Mouse (Mus musculus): ENCODE results near the gene Zbtb32. TPM values are rescaled to one million over a fixed set of nuclear protein-coding genes. Genes with fewer than 3 reads are reported as not detected.

The Zbtb32 gene
- total RNA-seq, 2 experiments from 2014 or later = not detected

DNA sequence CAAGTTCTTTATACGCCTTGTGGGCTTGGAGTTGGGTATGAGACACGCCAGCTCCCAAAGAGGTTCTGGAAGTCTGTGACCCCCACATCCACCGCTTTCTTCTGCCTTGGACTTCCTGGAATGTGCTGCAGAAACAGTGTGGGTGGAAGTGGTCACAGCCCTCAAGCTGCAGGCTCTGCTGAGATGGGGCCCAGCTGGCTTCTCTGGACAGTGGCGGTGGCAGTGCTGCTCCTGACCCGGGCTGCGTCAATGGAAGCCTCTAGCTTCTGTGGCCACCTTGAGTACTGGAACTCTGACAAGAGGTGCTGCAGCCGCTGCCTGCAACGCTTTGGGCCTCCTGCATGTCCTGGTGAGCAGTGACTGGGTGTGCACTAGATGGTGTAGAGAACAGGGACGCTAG, 32.7 kb downstream of the Zbtb32 start:
- DNase-seq = no peak

- no peak for DNase-seq
Observed at GRCm38 (mm10) chr7:30564970-30565571, 33.6 kb downstream of the Zbtb32 start, which contains the start of gene Igflr1. Igflr1 (plus strand) TSS chr7:30565427.

DNA sequence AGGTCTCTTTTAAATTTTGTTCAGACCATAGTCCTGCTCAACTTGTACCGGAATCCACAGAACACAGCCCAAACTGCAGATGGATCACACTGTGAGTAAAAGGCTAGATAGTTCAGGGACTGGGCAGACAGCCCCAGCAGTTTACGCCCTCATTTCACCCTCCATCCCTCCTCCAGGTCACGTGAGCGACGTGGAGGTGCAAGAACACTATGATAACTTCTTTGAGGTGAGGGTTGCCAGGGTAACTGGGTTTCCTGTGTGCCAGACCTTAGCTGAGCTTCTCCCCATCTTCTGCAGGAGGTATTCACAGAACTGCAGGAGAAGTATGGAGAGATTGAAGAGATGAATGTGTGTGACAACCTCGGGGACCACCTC, 34.8 kb downstream of the Zbtb32 start:
- DNase-seq = no peak

DNA sequence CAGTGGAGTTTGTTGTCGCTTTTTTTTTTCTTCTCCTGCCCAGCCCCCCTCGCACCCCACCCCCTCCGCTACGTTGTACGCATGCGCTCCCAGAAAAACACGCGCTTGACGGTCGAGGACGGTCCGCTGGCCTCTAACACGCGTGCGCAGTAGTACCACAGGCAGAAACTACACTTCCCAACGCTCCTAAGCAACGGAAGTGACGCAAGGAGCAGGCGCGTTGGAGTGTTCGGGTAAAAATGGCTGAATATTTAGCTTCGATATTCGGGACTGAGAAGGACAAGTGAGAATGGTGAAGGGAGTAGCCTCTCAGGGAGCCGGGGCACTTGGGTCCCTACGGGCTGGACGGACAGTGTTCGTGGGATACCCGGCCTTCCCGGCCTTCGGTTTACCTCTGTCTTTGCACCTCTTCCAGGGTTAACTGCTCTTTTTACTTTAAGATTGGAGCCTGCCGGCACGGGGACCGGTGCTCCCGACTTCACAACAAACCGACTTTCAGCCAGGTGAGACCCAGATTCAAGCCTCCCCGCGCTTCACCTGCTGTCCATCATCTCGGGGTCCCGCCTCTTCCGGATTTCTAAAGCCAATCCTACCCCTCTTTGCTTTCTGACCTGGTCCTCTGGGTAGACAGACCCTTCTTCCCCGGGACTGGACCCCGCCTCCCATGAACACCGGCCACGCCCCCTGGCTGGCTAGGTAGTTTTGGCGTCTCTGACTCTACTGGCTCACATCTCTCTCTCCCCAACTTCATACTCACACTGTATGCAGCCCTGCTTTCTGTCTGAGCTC, 35.4 kb downstream of the Zbtb32 start, which contains the start of the genes U2af1l4, Gm49396 and Psenen:
U2af1l4 (plus strand) TSS at position 185 of the 789 bp plus-strand sequence.
Gm49396 (plus strand) TSS at position 228 of the 789 bp plus-strand sequence.
Psenen (minus strand) TSS at position 511 of the 789 bp plus-strand sequence.
- peak; percentile 95 for DNase-seq

DNA sequence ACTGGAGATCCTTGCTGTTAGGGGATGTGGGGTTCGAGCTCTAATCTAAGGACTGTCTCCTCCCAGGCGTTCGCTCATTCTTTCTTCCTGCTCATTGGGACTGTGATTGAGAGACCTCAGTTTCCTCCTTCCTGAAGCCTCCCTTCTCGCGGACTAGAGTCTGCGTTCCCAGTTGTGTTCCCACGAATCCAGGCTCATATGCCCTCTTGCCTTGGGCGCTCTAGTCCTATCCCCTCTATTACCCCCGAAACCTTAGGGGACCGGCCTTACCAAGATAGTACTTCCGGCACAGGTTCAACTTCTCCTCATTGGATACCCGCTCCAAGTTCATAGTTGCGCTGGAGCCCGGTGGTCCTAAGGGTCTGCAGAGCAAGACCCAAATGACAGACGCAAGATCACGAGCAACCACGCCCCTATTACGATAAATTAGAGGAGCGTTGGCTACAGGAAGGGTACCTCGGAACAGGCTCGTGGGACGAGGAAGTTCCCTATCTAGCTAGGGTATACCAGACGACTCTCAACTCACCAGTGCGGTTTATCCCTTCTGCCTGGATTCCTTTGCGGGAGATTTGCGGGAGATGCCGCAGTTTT, 36.1 kb downstream of the Zbtb32 start:
- DNase-seq = no peak

DNA sequence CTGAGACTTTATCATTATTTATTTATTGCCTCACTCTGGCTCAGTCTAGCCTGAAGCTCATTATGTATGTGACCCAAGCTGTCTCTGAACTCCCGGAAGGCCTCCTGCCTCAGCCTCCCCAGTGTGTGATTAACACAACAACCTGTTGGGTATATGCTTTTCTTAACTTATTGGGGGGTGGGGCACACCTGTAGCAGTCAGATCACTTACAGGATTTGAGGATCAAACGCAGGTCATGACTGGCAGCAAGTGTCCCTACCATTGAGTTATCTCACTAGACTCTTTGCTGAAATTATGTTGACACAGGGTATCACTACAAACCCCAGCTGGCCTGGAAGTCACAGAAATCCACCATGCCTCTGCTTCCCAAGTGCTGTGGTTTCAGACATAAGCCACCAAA, 38.4 kb downstream of the Zbtb32 start:
- DNase-seq = no peak

- peak; percentile 89 for DNase-seq
Observed at GRCm38 (mm10) chr7:30559443-30559954, 39.2 kb downstream of the Zbtb32 start, which contains the start of gene Lin37. Lin37 (minus strand) TSS chr7:30559838.

- no peak for DNase-seq
Observed at GRCm38 (mm10) chr7:30558656-30559442, 39.9 kb downstream of the Zbtb32 start.

DNA sequence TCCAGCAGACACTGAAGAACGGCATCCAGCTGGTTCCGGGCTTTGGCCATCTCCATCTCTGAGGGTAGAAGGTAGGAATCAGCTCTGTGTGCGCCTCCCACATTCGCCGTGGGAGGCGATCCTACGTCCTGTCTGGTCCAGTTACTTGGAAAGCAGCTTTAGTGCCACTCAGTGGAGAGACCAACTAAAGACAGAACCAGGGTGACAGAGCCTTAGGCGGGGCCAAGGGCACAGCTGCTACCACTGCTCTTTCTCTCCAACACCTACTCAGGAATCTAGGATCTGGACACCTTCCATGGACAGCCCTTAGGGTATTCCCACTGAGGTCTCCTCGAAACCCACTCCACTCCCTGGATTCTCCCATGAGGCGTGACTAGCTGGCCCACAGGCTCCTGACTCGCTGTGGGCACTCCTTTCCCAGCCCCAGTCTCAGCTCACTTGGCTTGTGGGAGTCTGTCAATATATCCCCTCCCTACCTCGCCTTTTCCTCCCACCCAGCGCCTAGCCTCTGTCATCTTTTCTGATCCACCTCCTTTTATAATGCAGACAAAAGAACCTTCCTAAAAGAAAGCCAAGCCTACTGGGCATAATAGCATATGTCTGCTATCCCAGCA, 40.7 kb downstream of the Zbtb32 start:
- DNase-seq = no peak

- no peak for DNase-seq
Observed at GRCm38 (mm10) chr7:30556894-30557536, 41.7 kb downstream of the Zbtb32 start.

DNA sequence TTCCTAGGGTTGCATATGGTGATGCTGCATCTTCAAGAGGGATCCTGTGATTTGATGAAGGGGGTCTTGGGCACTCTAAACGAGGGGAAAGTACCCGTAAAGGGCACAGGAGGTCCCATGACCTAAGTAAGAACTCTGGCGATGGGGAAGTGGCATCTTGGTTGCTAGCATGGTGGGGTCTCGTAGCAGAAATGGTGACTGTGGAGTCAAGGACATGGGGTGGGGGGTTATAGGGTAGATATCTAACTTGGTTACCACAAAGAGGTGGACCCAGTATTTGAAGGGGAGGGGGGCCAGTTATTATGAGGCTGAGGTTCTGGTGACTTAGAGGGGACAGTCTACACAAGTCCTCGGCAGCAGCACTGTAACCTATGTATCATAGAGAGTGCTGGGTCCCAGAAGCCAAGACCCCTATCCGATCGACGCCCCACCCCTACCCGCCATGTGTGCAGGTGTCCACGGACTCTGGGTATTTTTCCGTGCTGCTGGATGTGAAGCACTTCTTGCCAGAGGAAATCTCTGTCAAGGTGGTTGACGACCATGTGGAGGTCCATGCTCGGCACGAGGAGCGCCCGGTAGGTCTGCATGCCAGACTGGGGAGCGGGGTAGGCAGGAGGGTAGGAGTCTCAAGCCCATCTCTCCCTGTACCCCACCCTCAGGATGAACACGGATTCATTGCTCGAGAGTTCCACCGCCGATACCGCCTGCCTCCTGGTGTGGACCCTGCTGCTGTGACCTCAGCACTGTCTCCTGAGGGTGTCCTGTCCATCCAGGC, 44.7 kb downstream of the Zbtb32 start:
- DNase-seq = no peak

GRCm38 (mm10) chr7:30553021-30553589, 45.6 kb downstream of the Zbtb32 start:
- DNase-seq = peak; percentile 72

- DNase-seq = peak; percentile 95
Observed at GRCm38 (mm10) chr7:30552102-30553020, 46.3 kb downstream of the Zbtb32 start, which contains the start of the genes Hspb6 and Proser3. Hspb6 (plus strand) TSS chr7:30552178. Proser3 (minus strand) TSS chr7:30552299.

- DNase-seq = no peak
Observed at GRCm38 (mm10) chr7:30551445-30552101, 47.1 kb downstream of the Zbtb32 start.

DNA sequence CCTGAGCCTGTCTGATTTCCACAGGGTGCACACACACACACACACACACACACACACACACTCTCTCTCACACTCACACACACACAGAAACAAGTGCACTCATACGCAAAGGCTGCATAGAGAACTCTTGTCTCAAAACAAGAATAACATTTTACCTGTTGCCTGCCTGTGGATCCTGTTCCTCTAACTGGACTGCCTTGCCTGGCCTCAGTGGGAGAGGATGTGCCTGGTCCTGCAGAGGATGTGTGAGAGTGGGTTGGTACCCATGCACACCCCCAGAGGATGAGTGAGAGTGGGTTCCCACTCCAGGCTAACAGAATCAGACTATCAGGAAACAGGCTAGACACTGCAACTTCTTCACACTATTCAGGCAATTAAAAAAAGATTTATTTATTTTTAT, 48.1 kb downstream of the Zbtb32 start:
- no peak for DNase-seq

- no peak for DNase-seq
Observed at GRCm38 (mm10) chr7:30549880-30550279, 48.8 kb downstream of the Zbtb32 start.

GRCm38 (mm10) chr7:30544327-30544726, 54.4 kb downstream of the Zbtb32 start:
- DNase-seq = no peak

DNA sequence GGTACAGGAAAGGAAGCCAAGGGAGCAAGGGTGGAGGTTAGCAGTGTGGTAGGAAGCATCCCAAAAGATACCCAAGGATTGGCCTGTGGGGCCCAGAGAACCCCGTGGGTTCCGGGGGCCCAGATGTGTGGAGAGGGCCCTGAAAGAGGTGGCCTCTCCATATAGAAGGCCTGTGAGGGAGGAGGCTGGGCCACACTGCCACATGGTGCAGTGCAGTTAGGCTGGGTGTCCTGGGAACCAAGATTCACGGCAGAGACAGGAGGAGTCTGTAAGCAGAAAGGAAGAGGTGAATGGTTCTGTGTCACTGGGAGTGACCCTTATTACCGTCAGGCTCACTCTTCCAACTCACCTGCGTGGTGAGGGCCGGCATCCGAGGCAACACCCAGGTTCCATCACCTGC, 58.1 kb downstream of the Zbtb32 start:
- no peak for DNase-seq
